Mouse (Mus musculus) urinary bladder, postnatal 0 days (tissue): ENCODE data around the gene Kcnh4. TPM values are rescaled to one million over a fixed set of nuclear protein-coding genes. Genes with fewer than 3 reads are reported as not detected.

Experiments used
- polyA plus RNA-seq: library from polyadenylated mRNA; unstranded; fragments of >200 nt; fragmentation: Nextera tagmentation; extraction: Ambion mirVana; gene quantifications from 2 replicates; pipeline ENCODE4 v1.2.1, GENCODE M21; 2015

Kcnh4 gene
- not detected in 2 replicates for polyA plus RNA-seq

DNA sequence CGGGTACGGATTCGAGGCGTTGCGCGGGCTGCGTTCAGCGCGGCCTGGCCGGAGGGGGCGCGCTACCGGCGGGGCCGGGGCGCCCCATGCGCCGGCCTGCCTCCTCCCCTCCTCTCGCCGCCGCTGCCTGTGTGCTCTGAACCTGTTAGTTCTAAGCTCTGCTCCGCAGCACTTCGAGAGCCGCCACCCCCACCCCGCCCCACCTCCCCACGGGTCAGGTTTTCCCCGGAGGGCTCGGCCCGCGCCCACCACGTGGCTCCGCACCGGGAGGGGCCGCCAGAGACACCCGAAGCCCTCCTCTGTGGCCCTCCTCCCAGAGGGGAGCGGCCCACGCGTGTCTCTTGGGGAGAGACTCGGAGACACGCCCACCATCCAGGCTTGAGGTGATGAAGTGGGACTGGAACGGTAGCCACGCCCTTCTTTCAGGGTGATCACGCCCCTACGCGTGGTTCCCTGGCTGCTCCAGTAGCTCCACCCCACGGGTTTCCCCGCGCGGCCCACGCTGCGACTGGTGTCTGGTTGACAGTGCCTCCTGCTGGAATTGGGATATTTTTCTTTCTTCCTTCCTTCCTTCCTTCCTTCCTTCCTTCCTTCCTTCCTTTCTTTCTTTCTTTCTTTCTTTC is at the start of gene Kcnh4:
Gene Kcnh4 (minus strand): TSS at position 332 of the 623 bp plus-strand sequence.

DNA sequence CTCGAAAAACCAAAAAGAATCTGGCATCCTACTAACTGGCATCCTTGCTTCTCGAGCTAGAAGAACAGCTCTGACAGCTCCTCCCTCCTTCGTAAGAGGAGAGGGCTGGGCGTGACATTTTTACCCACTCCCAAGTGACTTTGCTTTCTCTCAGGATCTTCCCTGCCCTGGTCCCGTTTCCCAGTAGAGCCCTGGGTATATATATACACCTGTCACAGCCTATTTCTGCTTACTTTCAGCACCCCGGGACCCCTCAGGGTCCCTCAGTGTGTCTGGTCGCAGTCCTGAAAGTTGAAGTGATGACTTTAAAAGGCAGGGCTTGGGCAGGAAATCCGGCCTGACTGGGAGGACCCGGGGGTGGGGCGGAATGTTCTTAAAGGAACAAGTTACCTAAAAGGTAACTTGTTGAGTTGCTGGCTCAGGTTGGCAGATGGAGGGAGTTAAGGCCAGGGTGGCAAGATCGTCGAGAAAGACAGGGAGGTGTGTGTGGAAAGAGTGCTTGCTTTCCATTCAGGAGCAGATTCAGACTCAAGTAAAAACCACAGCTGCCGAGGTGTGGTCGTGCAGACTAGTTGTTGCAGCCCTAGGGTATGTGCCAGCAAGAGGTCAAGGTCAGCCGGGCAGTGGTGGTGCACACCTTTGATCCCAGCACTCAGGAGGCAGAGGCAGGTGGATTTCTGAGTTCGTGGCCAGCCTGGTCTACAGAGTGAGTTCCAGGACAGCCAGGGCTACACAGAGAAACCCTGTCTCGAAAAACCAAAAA is 11.1 kb upstream of the Kcnh4 start, which contains the start of gene Ghdc:
Gene Ghdc (minus strand): TSS at position 312 of the 763 bp plus-strand sequence.

DNA sequence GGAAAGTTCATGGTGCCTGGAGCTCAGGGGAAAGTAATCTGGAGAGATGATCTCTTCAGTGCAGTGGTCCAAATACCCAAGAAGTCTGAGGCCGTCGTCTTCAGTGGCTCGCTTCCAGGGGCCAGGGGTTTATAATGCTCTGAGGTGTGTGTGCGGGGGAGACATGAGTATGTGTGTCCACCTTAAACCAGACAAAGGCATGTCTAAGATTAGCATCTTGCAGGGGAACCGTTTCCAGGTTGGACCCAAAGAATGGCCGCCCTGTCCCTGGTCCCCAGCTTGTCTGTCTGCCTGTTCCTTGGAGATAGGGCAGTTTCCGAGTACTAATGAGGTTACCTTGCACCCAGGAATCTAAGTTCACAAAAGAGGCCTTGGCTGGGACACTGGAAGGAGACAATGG is 3.1 kb upstream of the Kcnh4 start, which contains the start of gene Hcrt:
Gene Hcrt (minus strand): TSS at position 101 of the 400 bp plus-strand sequence.

DNA sequence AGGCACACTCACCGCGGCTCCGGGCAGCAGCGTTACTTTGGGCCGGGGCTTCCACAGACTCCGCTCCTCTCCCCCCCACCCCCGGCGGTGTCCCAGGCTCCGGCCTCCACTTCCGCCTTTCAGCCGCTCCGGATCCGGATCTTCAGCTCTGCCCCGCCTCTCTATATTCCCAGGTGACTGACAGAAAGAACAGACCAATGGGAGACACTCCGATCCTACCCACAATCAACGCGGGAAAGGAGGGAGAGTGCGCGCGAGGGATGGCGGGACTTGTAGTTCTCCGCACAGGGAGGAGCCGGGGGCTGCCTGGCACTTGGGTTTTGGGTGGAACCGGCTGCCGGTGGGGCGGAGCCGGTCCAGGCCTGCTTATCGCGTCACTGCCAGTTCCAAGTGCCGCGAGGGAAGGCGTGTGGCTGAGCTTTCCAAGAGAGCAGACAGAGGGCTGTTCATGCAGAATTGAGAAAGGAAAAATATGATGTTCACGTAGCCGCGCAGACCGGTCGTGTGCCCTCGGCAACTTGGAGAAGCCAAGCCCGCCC is 21.6 kb downstream of the Kcnh4 start, which contains the start of gene Rab5c:
Gene Rab5c (minus strand): TSS at position 150 of the 539 bp plus-strand sequence.

GRCm38 (mm10) chr11:100713735-100714533 is 45.8 kb downstream of the Kcnh4 start, which contains the start of gene Hspb9:
TSS of gene Hspb9 (plus strand) at chr11:100713850.

DNA sequence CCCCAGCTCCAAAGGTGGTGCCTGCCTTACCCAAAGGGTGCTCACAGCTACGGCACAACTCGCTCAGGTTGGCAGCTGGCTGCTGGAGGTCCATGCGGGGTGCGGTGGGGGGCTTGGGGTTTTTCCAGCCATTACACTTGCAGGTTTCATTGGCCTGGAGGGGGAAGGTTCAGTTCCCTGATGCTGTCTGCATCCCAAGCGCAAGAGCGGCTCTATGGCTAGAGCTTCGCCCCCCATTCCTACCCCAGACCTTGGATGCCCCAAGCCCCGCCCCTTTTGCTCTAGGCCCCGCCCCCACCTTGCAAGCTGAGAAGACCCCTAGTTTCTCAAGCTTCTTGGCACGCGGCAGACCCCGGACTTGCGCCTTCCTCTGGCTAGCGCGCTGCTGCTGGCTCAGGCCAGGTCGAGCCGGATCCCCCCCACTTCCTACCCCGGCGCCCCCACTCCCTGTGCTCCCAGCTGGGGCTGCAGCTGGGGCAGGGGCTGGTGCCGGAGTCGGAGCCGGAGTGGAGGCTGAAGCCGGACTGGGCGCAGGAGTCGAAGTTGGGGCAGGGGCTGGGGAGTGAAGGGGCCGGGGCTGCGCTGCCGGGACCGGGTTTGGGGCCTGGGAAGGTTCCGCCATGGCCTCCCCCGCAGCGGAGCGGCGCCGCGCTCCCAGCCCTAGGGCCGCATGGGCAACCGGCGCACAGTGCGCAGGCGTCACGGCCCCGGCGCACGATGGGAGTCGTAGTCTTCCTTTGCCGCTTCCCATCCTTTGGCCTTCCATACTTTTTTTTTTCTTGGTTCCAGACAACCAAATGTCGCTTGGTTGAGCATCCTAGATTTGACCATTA is 47.7 kb downstream of the Kcnh4 start, which contains the start of gene Kat2a:
Gene Kat2a (minus strand): TSS at position 683 of the 833 bp plus-strand sequence.

GRCm38 (mm10) chr11:100703851-100704531 is 55.8 kb downstream of the Kcnh4 start, which contains the start of gene Dhx58:
TSS of gene Dhx58 (minus strand) at chr11:100704271.

GRCm38 (mm10) chr11:100692164-100692616 is 67.6 kb downstream of the Kcnh4 start, which contains the start of gene Zfp385c:
TSS of gene Zfp385c (minus strand) at chr11:100692455.

Other genes starting within 250 kb of the Kcnh4 start
- 81.8 and 108 TPM in 2 replicates for gene Acly, start 231.9 kb downstream of the Kcnh4 start, polyA plus RNA-seq
- gene Ttc25, start 214.3 kb downstream of the Kcnh4 start, polyA plus RNA-seq: 0.18 and 0.28 TPM in 2 replicates
- gene Cnp, start 185.0 kb downstream of the Kcnh4 start, polyA plus RNA-seq: 62.8 and 69.7 TPM in 2 replicates
- gene Nkiras2, start 140.7 kb downstream of the Kcnh4 start, polyA plus RNA-seq: 46.9 and 52.8 TPM in 2 replicates
- gene Dnajc7, start 139.8 kb downstream of the Kcnh4 start, polyA plus RNA-seq: 95.8 and 98.6 TPM in 2 replicates
- 0.22 and 0.24 TPM in 2 replicates for gene Zfp385c, start 67.5 kb downstream of the Kcnh4 start, polyA plus RNA-seq
- 3.5 and 4.4 TPM in 2 replicates for gene Dhx58, start 55.7 kb downstream of the Kcnh4 start, polyA plus RNA-seq
- gene Kat2a, start 47.5 kb downstream of the Kcnh4 start, polyA plus RNA-seq: 18.9 and 19.5 TPM in 2 replicates
- 0.35 TPM in 1 of 2 replicates, not detected in the other for gene Hspb9, start 46.1 kb downstream of the Kcnh4 start, polyA plus RNA-seq
- 20.9 and 21.9 TPM in 2 replicates for gene Rab5c, start 21.7 kb downstream of the Kcnh4 start, polyA plus RNA-seq
- not detected in 2 replicates for gene Hcrt, start 3.0 kb upstream of the Kcnh4 start, polyA plus RNA-seq
- gene Ghdc, start 11.0 kb upstream of the Kcnh4 start, polyA plus RNA-seq: 7.1 and 8.0 TPM in 2 replicates
- 12.8 and 15.7 TPM in 2 replicates for gene Stat5b, start 90.8 kb upstream of the Kcnh4 start, polyA plus RNA-seq
- 3.7 and 4.5 TPM in 2 replicates for gene Stat5a, start 99.4 kb upstream of the Kcnh4 start, polyA plus RNA-seq
- gene Stat3, start 179.6 kb upstream of the Kcnh4 start, polyA plus RNA-seq: 90.7 and 115 TPM in 2 replicates
- 779 and 981 TPM in 2 replicates for gene Cavin1, start 210.9 kb upstream of the Kcnh4 start, polyA plus RNA-seq
- gene Atp6v0a1, start 249.5 kb upstream of the Kcnh4 start, polyA plus RNA-seq: 51.3 and 56.7 TPM in 2 replicates